ENCODE assay signal across 16 mouse cellular contexts in genomic region chr8:122844161-122844560, GRCm38 (mm10). TPM values are rescaled to one million over a fixed set of nuclear protein-coding genes. Genes with fewer than 3 reads are reported as not detected.
DNase-seq lines count a peak whose midpoint lies in the region; TF ChIP-seq lines count a peak whose summit lies in the region.
"Had no signal": no experiment of that assay in that cellular context is flagged by ENCODE, and none has a peak within 500 bp of the region (broad histone marks: within the 10 kb centered on the region; RNA-seq: fewer than 3 reads in every experiment).

No protein-coding gene starts in this region.

- no peak overlapping the region for H3K27ac ChIP-seq in MEL (ENCODE audit: control insufficient read depth, low read depth, low read length)

- no peaks in the 10 kb centered on the region for H3K79me2 ChIP-seq in MEL (ENCODE audit: control insufficient read depth, insufficient read depth, low read length, poor library complexity)

- no peaks in the 10 kb centered on the region for H3K27me3 ChIP-seq in MEL (ENCODE audit: control insufficient read depth in 1 of 2, insufficient read depth in 2 of 2, low read length in 2 of 2)

- H3K4me1 ChIP-seq in MEL (ENCODE audit: control insufficient read depth in 1 of 2, insufficient read depth in 2 of 2, low read length in 2 of 2) = peaks cover 4 to 28% of the 10 kb centered on the region in 2 experiments

- no peak for TF ChIP-seq CTCF in MEL (IDR thresholded peaks at IDR 0.05 in 2 of 3, conservative IDR thresholded peaks at IDR 0.05 in 1 of 3; ENCODE audit: control insufficient read depth in 1 of 3, insufficient read depth in 1 of 3, low read depth in 2 of 3, low read length in 3 of 3, poor library complexity in 1 of 3, severe bottlenecking in 1 of 3)

- TF ChIP-seq EP300 in MEL (IDR thresholded peaks at IDR 0.05; ENCODE audit: low read depth in 1 of 2, low read length in 2 of 2) = peak in 1 of 2 experiments; percentile 26; a peak in 1 of 4 replicates

- no peak for TF ChIP-seq POLR2A in MEL (IDR thresholded peaks at IDR 0.05; ENCODE audit: control insufficient read depth in 1 of 2, insufficient read depth in 1 of 2, low read depth in 1 of 2, low read length in 2 of 2, poor library complexity in 1 of 2)

- H3K36me3 ChIP-seq in MEL (ENCODE audit: control insufficient read depth in 1 of 2, insufficient read depth in 2 of 2, low read length in 2 of 2) = peaks cover 0 to 19% of the 10 kb centered on the region in 2 experiments; a peak in 2 of 4 replicates
- H3K36me3 ChIP-seq: G1E had no signal

- no peak for TF ChIP-seq RAD21 in MEL (IDR thresholded peaks at IDR 0.05; ENCODE audit: low read depth, low read length)

- DNase-seq in MEL (ENCODE audit: low read depth, low spot score) = peak; percentile 48
- no peak for DNase-seq in urinary bladder, postnatal 4 days (ENCODE audit: low spot score in 2 of 2)
- DNase-seq: adrenal gland, adult 2 months; adrenal gland, adult 8-10 months; adrenal gland, postnatal 10 days; adrenal gland, postnatal 14 days; adrenal gland, postnatal 25 days; adrenal gland, postnatal 36 days; B cell, adult 2 months; cerebellum, adult 11 months; cerebellum, adult 11-12 months; cerebellum, adult 18-20 months; cerebellum, adult 2 months; cerebellum, adult 8-10 months had no signal

- no peaks in the 10 kb centered on the region for H3K9me3 ChIP-seq in MEL (replicated peaks; ENCODE audit: insufficient read depth, low read length)
- H3K9me3 ChIP-seq: G1E had no signal

- H3K9ac ChIP-seq in MEL (ENCODE audit: control insufficient read depth, low read depth, low read length, poor library complexity, severe bottlenecking) = no peak overlapping the region

- H3K4me3 ChIP-seq in MEL (ENCODE audit: control insufficient read depth in 1 of 2, insufficient read depth in 1 of 2, low read depth in 2 of 2, low read length in 2 of 2) = no peak overlapping the region

TF ChIP-seq in MEL, 35 proteins besides CTCF, POLR2A, EP300 and RAD21:
- TF ChIP-seq TCF12 (IDR thresholded peaks at IDR 0.05; ENCODE audit: low read depth, low read length) = peak; percentile 31; the same call in 1 of the 2 replicates
- TF ChIP-seq MYB (IDR thresholded peaks at IDR 0.05; ENCODE audit: low read depth, low read length) = no peak
- TF ChIP-seq GATA1 (IDR thresholded peaks at IDR 0.05; ENCODE audit: low read depth, low read length) = peak; percentile 75
- TF ChIP-seq GABPA (IDR thresholded peaks at IDR 0.05; ENCODE audit: low read depth, low read length) = no peak
- TF ChIP-seq TBP (IDR thresholded peaks at IDR 0.05; ENCODE audit: low read depth, low read length) = peak; percentile 74
- TF ChIP-seq BHLHE40 (IDR thresholded peaks at IDR 0.05; ENCODE audit: borderline replicate concordance, low read depth, low read length) = no peak

RNA-seq across cellular contexts. Expression of gene Cdh15, which starts 3.6 kb away (rescaled TPM):
- total RNA-seq in MEL (2012; rRNA removed) = 0.07 and 0.08 TPM in 2 replicates
- polyA plus RNA-seq in MEL (2012; ENCODE audit: insufficient read depth in 1 of 2, insufficient read length in 2 of 2, low read depth in 1 of 2, low replicate concordance in 2 of 2, missing spikeins in 1 of 2) = under 1 TPM in 1 of 2 experiments, not detected in 1; 0.71 TPM
- total RNA-seq: CH12.LX, G1E had no signal
- polyA plus RNA-seq: G1E had no signal
